Mouse (Mus musculus) NIH3T3 (cell line): ENCODE results near the gene Nav2.

Experiments
- DNase-seq: peaks from one replicate; pipeline ENCODE4 v3.0.0-alpha.2; 2012; ENCODE audit warnings: low read depth

The Nav2 gene

GRCm38 (mm10) chr7:49448580-49448979 is 540.1 kb downstream of the Nav2 start:
- DNase-seq, result no peak

- peak; percentile 37 for DNase-seq
Observed at GRCm38 (mm10) chr7:49450261-49451141, 542.0 kb downstream of the Nav2 start.

GRCm38 (mm10) chr7:49451240-49451639 is 542.7 kb downstream of the Nav2 start:
- peak; percentile 54 for DNase-seq

DNA sequence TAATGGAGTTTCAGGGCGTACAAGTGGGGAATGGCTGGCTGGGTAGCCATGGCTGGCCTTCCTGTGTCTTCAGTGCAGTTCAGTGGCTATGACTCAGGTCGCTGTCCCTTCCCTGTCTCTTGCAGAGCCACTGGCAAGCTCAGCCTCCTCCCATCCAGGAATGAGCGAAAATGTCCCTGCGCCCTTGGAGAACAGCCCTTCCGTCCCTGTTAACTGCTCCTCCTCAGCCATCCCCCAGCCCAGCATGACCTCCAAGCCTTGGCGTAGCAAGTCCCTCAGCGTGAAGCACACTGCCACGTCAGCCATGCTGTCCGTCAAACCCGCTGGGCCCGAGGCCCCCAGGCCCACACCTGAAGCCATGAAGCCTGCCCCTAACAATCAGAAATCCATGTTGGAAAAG is 543.8 kb downstream of the Nav2 start:
- DNase-seq, result no peak

DNA sequence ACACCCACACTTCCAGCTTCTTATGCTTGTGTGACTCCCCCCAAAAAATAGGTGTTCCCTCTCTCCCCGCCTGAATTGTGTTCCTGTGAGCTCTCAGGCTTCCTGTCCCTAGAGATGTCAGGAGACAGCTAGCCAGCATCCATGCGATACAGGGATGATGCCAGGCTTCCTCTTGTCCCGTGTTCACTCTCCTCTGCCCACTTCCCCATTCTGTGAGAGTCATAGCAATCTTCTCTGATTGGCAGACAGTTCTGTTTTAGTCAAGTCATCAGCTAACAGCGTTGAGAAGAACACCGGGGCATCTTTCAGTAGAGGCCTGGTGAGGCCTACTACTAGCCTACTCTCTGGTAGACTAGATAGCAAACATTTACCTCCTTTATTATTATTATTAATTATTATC is 546.1 kb downstream of the Nav2 start:
- no peak for DNase-seq

DNA sequence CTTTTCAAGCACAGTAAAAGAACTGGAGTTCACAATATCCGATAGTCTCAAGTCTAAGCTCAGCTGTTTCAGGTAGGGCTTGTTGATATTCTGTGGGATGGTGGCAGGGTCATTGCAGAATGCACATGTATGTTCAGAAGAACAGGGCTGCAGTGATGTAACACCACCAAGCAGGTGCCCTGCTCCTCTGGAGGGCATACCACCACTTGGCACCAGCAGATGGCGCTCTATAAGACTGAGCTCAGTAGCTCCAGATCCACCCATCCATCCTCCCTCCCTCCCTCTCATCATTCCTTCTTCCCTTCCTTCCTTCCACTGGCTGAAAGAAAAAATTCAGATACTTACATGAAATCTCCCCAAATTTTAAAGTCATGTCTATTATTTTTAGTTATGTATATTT is 547.6 kb downstream of the Nav2 start:
- peak; percentile 67 for DNase-seq

DNA sequence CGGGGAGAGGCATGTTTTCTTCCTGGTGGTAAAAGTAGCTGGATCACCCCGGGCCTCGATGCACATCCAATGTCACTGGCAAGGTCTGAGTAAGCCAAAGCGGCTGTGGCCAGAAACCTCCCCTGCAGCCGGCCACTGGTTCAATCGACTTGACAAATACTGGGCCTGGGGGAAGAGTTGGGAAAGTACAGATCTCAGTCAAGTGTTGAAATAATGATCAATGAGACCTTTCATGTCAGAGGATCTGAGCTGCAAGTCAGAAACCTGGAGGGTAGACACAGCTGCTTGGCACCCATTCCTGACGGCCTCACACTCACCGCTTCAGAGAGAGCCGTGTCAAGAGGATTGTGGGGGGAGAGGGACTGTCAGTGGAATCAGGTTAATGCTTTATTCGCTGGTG is 548.9 kb downstream of the Nav2 start:
- DNase-seq, result no peak

DNA sequence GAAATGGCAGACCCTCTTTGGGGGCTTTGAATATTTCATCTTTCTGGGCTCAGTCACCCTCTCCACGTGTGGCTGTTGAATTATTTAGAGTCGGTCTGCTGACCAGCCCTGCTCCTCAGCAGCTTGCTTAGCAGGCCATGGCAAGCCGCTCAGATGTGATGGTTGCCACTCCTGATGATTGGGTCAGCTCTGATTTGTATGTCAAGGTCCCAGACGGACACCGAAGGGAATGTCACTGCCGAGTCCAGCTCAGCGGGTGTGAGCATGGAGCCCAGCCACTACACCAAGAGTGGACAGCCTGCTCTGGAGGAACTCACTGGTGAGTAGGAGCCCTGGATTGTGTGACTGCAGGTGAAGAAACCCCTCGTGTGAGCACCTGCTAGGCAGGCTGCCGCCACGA is 549.4 kb downstream of the Nav2 start:
- DNase-seq, result no peak

GRCm38 (mm10) chr7:49462328-49462811 is 553.9 kb downstream of the Nav2 start:
- no peak for DNase-seq

DNA sequence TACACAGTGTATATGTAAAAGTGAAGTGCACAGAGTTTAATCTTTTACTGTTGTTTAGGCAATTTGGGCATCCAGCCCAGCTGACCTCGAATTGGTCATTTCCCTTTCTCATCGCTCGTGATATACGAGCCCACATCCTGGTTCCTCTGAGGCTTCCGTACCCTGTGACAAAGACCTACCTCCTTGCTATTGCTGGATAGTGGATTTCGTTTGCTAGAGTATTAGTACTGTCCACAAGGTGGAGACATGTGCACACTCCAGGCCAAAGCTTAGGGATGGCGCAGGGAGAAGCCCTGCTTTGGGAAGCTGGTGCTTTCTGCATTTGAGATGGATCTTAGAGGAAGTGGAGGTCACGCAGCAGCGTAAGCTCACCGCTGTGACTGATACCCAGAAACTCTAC is 559.3 kb downstream of the Nav2 start:
- DNase-seq, result peak; percentile 77

DNA sequence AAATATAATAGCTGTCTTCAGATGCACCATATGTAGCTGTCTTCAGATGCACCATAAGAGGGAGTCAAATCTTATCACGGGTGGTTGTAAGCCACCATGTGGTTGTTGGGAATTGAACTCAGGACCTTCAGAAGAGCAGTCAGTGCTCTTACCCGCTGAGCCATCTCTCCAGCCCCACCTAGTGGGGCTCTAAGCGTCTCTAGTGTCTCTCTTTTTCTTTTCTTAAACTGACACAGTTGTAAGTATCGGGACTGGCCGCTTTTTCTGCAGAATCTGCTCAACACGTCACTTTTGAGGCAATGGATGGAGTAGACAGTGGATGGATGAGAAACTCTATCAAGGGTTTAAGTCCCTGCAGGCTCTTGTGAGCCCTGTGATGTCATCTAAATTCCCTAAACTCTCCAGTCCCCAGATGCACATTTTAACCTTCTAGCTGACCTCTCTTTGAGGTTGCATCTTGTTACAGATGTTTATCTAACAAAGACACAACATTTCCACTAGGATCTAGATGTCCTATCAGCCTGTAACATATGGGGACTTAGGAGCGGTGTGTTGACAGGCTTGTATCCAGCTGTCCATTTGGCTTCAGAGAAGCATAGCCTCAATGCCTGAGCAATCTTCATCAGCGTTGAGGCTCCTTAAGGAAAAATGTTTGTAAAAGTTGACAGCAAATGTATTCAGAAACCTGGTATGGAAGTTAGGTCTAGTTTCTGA is 560.1 kb downstream of the Nav2 start:
- no peak for DNase-seq

GRCm38 (mm10) chr7:49471278-49471677 is 562.8 kb downstream of the Nav2 start:
- peak; percentile 63 for DNase-seq

- DNase-seq, result no peak
Observed at GRCm38 (mm10) chr7:49475282-49475681, 566.8 kb downstream of the Nav2 start.

GRCm38 (mm10) chr7:49476163-49476562 is 567.6 kb downstream of the Nav2 start:
- no peak for DNase-seq

GRCm38 (mm10) chr7:49476666-49477065 is 568.1 kb downstream of the Nav2 start:
- peak; percentile 53 for DNase-seq

DNA sequence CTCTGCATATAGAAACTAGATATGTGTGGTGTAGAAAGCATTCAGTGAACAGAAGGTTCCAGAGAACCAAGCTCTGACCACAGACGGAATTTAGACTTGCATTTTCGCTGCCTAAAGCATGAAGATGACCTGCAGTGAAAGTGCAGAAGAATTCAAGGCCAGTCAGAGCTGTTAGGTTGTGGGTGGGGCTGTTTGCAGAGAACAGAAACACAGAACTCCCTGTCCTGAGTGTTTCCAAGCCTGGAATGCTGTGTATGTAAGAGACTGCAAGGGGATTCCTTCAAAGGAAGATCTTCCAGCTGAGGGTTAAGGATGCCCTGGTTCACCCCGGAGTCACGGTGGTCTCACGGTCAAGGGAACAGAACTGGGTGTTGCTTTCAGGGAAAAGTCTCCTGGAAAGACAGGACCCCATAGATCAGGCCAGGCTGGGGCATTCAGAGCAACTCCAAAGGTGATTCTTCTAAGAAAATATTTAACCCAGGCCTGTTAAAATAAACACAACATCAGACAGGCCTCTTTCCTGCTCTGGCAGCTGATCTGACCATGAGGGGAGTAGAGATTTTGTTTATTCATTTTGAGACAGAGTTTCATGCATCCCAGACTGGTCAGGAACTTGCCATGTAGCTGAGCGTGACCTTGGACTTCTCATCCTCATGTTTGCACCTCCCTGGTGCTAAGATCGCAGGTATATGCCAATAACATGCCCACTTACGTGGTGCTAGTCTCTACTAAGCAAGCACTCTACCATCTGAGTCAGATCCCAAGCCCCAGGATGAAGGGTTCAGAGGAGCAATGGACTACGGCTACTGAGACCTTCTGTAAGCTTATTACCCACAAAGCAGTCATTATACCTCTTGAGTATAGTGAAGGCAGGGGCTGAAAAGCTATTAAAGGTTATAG is 568.8 kb downstream of the Nav2 start:
- DNase-seq, result no peak

DNA sequence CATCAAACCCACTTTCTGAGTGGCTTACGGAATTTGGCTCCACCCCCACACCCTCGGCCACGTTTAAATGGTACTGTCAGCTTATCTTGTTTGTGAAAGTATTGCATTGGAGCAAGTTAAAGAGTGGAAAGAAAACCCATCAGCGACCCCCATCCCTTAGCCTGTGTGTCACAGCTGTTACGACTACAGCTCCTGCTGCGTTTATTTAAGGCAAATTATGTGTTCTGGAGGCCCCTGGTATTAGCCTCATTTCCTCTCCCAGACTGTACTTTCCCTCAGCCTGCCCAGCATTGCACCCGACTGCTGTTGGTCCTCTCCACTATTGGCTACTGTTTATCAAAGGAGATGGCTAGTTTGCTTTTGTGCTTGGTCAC is 569.4 kb downstream of the Nav2 start:
- DNase-seq, result no peak

DNA sequence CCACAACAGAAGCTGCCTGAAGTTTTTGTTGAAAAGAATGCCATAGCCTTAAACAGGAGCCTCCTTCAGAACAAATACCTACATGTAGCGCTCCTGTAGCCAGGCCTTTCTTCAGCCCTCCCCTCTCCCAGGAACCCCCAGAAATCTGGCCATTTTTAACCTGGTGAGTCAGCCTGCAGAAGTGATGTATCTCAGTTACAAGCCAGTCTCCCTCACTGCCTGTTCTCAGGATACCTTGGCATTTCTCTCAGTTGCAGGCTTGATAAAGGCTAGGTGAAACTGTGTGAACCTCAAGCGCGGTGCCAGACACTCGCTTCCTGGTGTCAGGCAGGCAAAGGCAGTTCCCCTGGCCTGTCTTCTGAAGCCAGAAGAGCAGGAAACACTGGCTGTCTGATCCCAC is 570.4 kb downstream of the Nav2 start:
- DNase-seq, result no peak

DNA sequence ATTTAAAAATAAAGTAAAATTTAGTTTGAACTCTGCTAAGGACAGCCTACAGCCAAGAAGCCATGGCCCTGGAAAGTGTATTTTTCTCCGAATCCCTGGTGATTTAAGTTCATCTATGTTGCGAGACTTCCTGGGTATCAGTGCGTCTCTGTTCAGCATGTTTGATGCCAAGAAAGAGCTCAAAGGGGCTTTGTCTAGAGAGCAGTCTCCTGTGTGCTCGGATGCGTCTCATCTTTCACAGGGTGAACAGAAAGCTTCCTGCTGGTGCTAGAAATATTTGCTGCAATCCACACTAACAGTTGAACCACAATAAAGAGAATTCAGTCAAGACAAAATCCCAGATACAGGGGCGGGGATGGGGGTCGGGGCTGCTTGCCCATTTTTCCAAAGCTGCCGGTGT is 572.4 kb downstream of the Nav2 start:
- no peak for DNase-seq

DNA sequence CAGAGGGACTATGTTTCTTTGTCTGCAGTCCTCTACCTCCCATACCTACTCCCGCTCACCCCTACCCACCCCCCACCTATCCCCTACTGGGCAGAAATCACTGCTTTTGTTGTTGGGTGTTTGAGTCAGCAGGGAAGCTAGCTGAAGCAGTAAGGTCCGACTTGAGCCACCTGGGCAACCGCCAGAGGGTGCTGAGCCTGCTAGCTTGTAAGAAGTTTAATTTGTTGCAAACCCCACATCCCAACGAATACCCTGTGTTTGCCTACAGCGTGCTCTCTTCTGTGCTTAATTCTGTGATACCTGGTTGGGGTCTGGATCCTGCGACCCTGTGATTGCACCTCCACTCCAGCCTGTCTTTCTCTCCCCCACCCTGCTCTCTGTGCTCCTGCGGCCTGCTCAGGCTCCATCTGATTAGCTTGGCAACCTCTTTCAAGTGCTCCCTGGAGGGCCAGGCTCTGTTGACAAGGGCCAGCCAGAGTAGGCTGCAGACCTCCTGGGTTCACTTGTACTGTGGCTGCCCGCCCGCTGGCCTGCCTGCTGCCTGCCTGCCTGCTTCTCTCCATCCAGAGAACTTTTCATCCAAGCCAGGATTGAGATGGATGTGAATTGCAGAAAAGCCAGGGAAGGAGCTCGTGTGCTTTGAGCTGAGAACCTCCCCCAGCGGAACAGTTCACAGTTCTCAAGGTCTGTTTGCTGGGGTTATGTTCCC is 575.7 kb downstream of the Nav2 start:
- DNase-seq, result no peak

DNA sequence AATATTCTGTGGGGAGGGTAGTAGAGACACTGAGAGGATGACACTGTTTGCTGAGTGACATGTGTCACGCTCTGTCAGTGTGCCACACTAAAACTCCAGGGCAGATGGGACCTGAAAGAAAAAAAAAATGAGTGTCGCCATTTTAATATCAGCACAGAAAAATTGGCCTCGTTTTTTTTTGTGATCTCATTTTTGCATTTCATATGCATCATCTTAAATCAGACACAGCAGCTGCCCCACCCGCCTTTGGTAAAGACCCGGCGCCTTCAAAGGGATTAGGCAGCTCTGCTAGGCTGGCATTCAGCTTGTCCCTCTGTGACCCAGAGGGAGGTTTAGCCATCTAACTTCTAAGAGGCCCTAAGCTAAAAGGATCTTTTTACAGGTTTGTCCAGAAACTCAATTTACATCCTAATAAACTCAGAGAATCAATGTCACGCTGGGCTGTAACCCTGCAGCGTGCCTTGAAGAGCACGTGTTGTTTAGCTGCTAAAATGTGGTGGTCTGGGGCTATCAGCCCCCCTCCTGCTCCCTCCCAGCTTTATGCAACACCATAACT is 576.9 kb downstream of the Nav2 start:
- no peak for DNase-seq
